Comparison of ENCODE assay signal across 9 mouse cellular contexts in the genomic region with DNA sequence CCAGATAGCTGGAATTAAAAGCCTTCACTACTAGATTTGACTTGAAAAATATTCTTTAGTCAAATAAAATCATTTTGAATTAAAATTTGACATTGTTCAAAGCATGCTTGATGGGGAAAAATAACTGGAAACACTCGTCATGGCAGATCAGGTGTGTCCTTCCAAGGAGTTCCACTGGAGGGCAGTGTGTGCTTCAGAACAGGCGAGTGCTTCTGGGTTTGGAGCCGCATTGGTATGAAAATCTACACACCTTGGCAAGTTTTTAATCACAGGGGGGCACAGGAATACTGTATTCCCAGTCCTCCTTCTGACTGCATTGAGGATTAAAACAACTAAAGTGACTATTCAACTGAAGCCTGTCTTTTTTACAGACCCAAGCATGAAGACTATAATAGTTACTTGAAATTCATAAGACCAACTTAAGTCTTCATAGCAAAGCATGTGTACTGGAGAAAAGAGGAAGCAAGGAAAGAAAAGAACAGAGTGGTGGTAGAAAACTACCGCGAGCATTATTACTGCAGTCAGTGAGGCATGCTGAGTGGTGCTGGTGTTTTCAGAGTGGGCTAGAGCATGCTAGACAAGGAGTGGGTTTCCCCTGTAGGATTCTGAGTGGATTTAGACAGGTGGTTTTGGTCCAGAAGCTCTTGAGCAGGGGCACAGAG.
DNase-seq lines count a peak whose midpoint lies in the region; ATAC-seq and TF ChIP-seq lines count a peak whose summit lies in the region.
"Had no signal": no experiment of that assay in that cellular context is flagged by ENCODE, and none has a peak within 500 bp of the region (broad histone marks: within the 10 kb centered on the region; RNA-seq: fewer than 3 reads in every experiment).

No protein-coding gene starts in this region.

- H3K27ac ChIP-seq in ES-E14 (ENCODE audit: insufficient read depth, low read depth, low read length, poor library complexity, severe bottlenecking), result no peak overlapping the region
- no peak overlapping the region for H3K27ac ChIP-seq in layer of hippocampus, adult 2 months
- H3K27ac ChIP-seq: limb, embryonic 12.5 days had no signal

- H3K9me3 ChIP-seq in ES-E14 (ENCODE audit: control insufficient read depth, insufficient read depth, low read depth, low read length), result no peaks in the 10 kb centered on the region
- H3K9me3 ChIP-seq: limb, embryonic 12.5 days had no signal

- DNase-seq in ES-E14 (ENCODE audit: low read depth, low spot score), result peak; percentile 38
- peak; percentile 72 for DNase-seq in adrenal gland, postnatal 14 days
- DNase-seq in embryo, embryonic 9.5 days (ENCODE audit: extremely low spot score), result peak; percentile 56
- DNase-seq in heart, postnatal 4 days, result peak; percentile 69
- peak; percentile 25 to 70 for DNase-seq in layer of hippocampus, adult 2 months (ENCODE audit: low spot score in 2 of 2)
- DNase-seq in lung, postnatal 14 days, result peak; percentile 66
- peak; percentile 35 for DNase-seq in retina, postnatal 7 days (ENCODE audit: low read depth, low spot score)

- ATAC-seq in erythroid progenitor cell, adult 5-6 weeks (replicated peaks; ENCODE audit: low FRiP score, poor library complexity, severe bottlenecking), result no peak

- TF ChIP-seq CTCF in layer of hippocampus, adult 2 months (conservative IDR thresholded peaks at IDR 0.05), result peak; percentile 94

- no peak overlapping the region for H3K4me3 ChIP-seq in ES-E14 (ENCODE audit: insufficient read depth in 1 of 2, low read depth in 1 of 2, low read length in 2 of 2, poor library complexity in 1 of 2, severe bottlenecking in 1 of 2)
- no peak overlapping the region for H3K4me3 ChIP-seq in layer of hippocampus, adult 2 months
- H3K4me3 ChIP-seq: limb, embryonic 12.5 days had no signal

- in situ Hi-C loops in ES-E14 (cut with MboI; ENCODE audit: low sequenced_read_pairs in 2 of 2, unreplicated experiment in 2 of 2), result loop anchor here in 1 of 2 experiments (10.0 kb wide), 1 partner anchor 567 kb away; no protein-coding TSS in a partner anchor

- H3K4me1 ChIP-seq in ES-E14 (ENCODE audit: control insufficient read depth in 2 of 2, insufficient read depth in 2 of 2, low read length in 2 of 2, poor library complexity in 1 of 2), result peaks cover 0 to 2% of the 10 kb centered on the region in 2 experiments; a peak in 1 of 4 replicates
- H3K4me1 ChIP-seq: limb, embryonic 12.5 days had no signal

- H3K9ac ChIP-seq in ES-E14 (ENCODE audit: insufficient read depth, low read depth, low read length, poor library complexity, severe bottlenecking), result no peak overlapping the region
- H3K9ac ChIP-seq: limb, embryonic 12.5 days had no signal

- no peaks in the 10 kb centered on the region for H3K36me3 ChIP-seq in ES-E14 (ENCODE audit: control insufficient read depth, insufficient read depth, low read length, poor library complexity, severe bottlenecking)
- H3K36me3 ChIP-seq: limb, embryonic 12.5 days had no signal

TF ChIP-seq in ES-E14, 5 proteins besides CTCF, POLR2A, EP300 and RAD21:
- TF ChIP-seq MAFK (IDR thresholded peaks at IDR 0.05; ENCODE audit: insufficient read depth, low read depth, low read length), result no peak
- peak; percentile 91 for TF ChIP-seq ZC3H11A (IDR thresholded peaks at IDR 0.05; ENCODE audit: borderline replicate concordance, low read depth, low read length)
TF ChIP-seq in ES-E14: peak in this region for 1.
